Mouse (Mus musculus) olfactory bulb, adult 2 months (tissue): ENCODE data around the gene Olig3. TPM values are rescaled to one million over a fixed set of nuclear protein-coding genes. Genes with fewer than 3 reads are reported as not detected.

Source experiments
- H3K27ac ChIP-seq: fragments of 200-500 bp; 2 replicates; pipeline ENCODE4 v1.5.1; 2012; ENCODE audit warnings: low read depth, low read length; ENCODE audit not compliant: insufficient read depth
- H3K4me1 ChIP-seq: fragments of 200-500 bp; 2 replicates; pipeline ENCODE4 v1.6.1; 2012; ENCODE audit warnings: low read length; ENCODE audit not compliant: control insufficient read depth, insufficient read depth
- H3K4me3 ChIP-seq: fragments of 200-500 bp; 2 replicates; pipeline ENCODE4 v1.5.1; 2012; ENCODE audit warnings: mild to moderate bottlenecking, low read depth, low read length, moderate library complexity; ENCODE audit not compliant: insufficient read depth
- CTCF ChIP-seq: fragments of 200-500 bp; IDR thresholded peaks from 2 replicates; pipeline ENCODE4 v1.5.1; 2012; ENCODE audit warnings: low read depth, mild to moderate bottlenecking, low read length, moderate library complexity; ENCODE audit not compliant: insufficient read depth
- POLR2A ChIP-seq: fragments of 200-500 bp; IDR thresholded peaks from 2 replicates; pipeline ENCODE4 v1.6.1; 2012; ENCODE audit warnings: mild to moderate bottlenecking, low read depth, low read length, moderate library complexity; ENCODE audit not compliant: insufficient read depth
- WGBS: fragments of 180-500 bp; shearing (Covaris S2); methylation state at CpG from one replicate; pipeline ENCODE4 v1.1.7; 2018; 5-methylcytosine and 5-hydroxymethylcytosine counted together
- polyA plus RNA-seq: library from polyadenylated mRNA; stranded (reverse); fragments of >200 nt; gene quantifications from 2 replicates; pipeline ENCODE4 v1.2.4, GENCODE M21; 2012; ENCODE audit warnings: low replicate concordance; ENCODE audit not compliant: missing spikeins, insufficient read depth, insufficient read length

Olig3 gene
- polyA plus RNA-seq, 1 experiment, result not detected

GRCm38 (mm10) chr10:19360446-19361300, 4.3 kb downstream of the Olig3 start:
- TF ChIP-seq POLR2A, result no peak
- no peak for TF ChIP-seq CTCF
- WGBS, result 42% methylated on average over 3 of the region's 3 CpGs
- Histone ChIP-seq H3K4me1 (peaks cover 9% of the 10 kb centered on the region), H3K27ac (no peak overlapping the region), H3K4me3 (no peak overlapping the region)

- TF ChIP-seq POLR2A (no peak), CTCF (no peak)
- Histone ChIP-seq H3K4me3 (no peak overlapping the region), H3K4me1 (peaks cover 8% of the 10 kb centered on the region), H3K27ac (no peak overlapping the region)
- 10% methylated on average over 23 of the region's 23 CpGs for WGBS
Measured at GRCm38 (mm10) chr10:19361539-19362293, 5.4 kb downstream of the Olig3 start.

- Histone ChIP-seq H3K27ac (no peak overlapping the region), H3K4me3 (no peak overlapping the region), H3K4me1 (peaks cover 3% of the 10 kb centered on the region; the same call in 1 of the 2 replicates)
- WGBS, result 5% methylated on average over 8 of the region's 8 CpGs
- TF ChIP-seq CTCF, result no peak
- TF ChIP-seq POLR2A, result no peak
Measured at GRCm38 (mm10) chr10:19362294-19362590, 5.9 kb downstream of the Olig3 start.

- H3K27ac ChIP-seq, result no peak overlapping the region
- TF ChIP-seq CTCF, result no peak
- WGBS, result 4% methylated on average over 17 of the region's 17 CpGs
- peaks cover 3% of the 10 kb centered on the region; the same call in 1 of the 2 replicates for H3K4me1 ChIP-seq
- H3K4me3 ChIP-seq, result no peak overlapping the region
Measured at GRCm38 (mm10) chr10:19362861-19363260, 6.5 kb downstream of the Olig3 start.

DNA sequence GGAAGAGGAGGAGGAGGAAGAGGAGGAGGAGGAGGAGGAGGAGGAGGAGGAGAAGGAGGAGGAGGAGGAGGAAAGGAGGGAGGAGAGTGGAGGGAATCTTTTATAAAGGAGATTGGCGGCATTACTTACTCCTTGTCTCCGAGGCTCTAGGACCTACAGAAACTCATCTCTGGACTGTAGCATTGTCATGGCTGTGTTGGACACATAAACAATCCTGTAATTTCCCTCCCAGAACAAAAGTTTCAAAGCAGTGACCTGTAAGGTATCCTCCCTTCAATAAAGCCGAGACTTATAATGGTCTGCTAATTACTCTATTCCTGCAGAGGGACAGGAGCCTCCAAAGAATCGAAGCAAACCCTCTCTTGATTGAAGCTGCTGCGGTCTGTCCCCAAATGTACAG, 7.0 kb downstream of the Olig3 start:
- Histone ChIP-seq H3K27ac (no peak overlapping the region), H3K4me3 (no peak overlapping the region), H3K4me1 (peaks cover 3% of the 10 kb centered on the region; the same call in 1 of the 2 replicates)
- 33% methylated on average over 5 of the region's 5 CpGs for WGBS
- no peak for TF ChIP-seq POLR2A
- no peak for TF ChIP-seq CTCF

DNA sequence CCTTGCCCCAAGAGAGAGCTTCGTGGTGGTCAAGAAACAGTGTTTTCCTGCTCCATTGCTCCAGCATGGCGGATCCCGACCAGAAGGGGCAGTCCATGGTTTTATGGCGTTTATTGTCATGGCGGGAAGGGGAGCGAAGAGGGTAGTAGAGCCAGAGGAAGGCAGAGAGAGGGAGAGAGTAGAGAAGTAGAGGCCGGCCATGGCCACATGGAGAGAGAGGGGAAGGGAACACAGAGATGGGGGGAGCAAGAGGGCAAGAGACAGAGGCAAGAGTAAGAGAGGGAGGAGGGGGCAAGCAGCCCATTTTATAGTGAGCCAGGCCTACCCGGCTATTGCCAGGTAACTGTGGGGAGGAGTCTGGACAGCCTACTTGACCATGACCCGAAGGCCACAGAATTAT, 12.8 kb downstream of the Olig3 start:
- no peak for TF ChIP-seq CTCF
- WGBS, result 93% methylated on average over 9 of the region's 9 CpGs
- Histone ChIP-seq H3K4me1 (no peaks in the 10 kb centered on the region), H3K4me3 (no peak overlapping the region), H3K27ac (no peak overlapping the region)

- Histone ChIP-seq H3K4me1 (no peaks in the 10 kb centered on the region), H3K4me3 (no peak overlapping the region), H3K27ac (no peak overlapping the region)
- 79% methylated on average over 3 of the region's 3 CpGs for WGBS
- TF ChIP-seq POLR2A (no peak), CTCF (no peak)
Measured at GRCm38 (mm10) chr10:19370146-19370545, 13.8 kb downstream of the Olig3 start.

DNA sequence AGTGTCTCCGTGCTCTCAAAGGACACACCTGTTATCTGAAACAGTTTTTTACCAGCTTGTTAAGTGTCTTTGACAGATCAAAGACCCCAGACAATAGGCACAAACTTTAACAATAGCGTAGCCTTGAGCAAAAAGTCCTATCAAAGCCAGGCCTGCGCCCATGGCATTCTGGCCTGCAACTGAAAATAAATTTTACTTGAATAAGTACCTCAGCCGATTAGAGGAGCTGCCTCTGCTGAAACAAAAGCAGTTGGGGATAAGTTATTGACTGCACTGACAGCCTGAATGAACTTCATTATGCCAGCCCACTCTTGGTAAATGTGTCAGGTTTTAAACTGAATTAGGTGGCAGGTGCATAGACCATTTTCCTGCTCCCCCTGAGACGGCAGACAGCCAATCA, 15.9 kb downstream of the Olig3 start:
- H3K4me1 ChIP-seq, result no peaks in the 10 kb centered on the region
- no peak for TF ChIP-seq POLR2A
- TF ChIP-seq CTCF, result no peak
- no peak overlapping the region for H3K4me3 ChIP-seq
- no peak overlapping the region for H3K27ac ChIP-seq
- WGBS, result 65% methylated on average over 5 of the region's 5 CpGs

DNA sequence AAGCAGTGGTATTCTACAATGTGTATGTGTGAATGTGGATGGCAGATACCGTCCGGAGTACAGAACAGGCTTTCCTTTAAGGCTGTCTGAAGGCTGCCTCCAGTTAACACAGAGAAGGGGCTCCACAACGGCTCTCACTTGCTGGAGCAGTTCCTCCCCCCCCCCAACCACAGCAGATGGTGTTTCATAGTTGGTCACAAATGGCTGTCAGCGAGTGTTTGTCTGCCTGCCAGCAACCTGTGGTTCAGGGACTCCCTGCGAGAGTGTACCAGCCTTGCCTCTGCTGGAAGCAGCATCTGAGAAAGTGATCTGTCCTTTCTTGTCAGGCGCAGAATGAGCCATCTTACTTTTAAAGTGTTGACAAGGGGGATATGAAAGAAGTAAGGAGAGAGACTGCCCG, 17.5 kb downstream of the Olig3 start:
- TF ChIP-seq POLR2A (no peak), CTCF (no peak)
- WGBS, result 49% methylated on average over 7 of the region's 7 CpGs
- Histone ChIP-seq H3K4me1 (no peaks in the 10 kb centered on the region), H3K4me3 (no peak overlapping the region), H3K27ac (no peak overlapping the region)
